Mouse (Mus musculus) MEL (cell line): ENCODE data around the gene Egr4.

ENCODE experiments used
- CHD2 ChIP-seq: IDR thresholded peaks from 2 replicates; pipeline ENCODE4 v1.6.1; 2011; ENCODE audit warnings: low read length, improper control_type of control experiment
- GABPA ChIP-seq: IDR thresholded peaks from 2 replicates; pipeline ENCODE4 v1.6.1; 2012; ENCODE audit warnings: low read depth, mild to moderate bottlenecking, inconsistent platforms, low read length, improper control_type of control experiment, moderate library complexity
- HCFC1 ChIP-seq: IDR thresholded peaks from 2 replicates; pipeline ENCODE4 v1.6.1; 2012; ENCODE audit warnings: low read depth, mild to moderate bottlenecking, inconsistent platforms, low read length, improper control_type of control experiment, moderate library complexity
- MYB ChIP-seq: IDR thresholded peaks from 2 replicates; pipeline ENCODE4 v1.6.1; 2011; ENCODE audit warnings: mild to moderate bottlenecking, low read depth, low read length, improper control_type of control experiment
- POLR2A ChIP-seq, 2 experiments: IDR thresholded peaks; 2 replicates each; pipeline ENCODE4 v1.6.1; 2011 to 2012; ENCODE audit warnings: low read length in 2 of 2, mild to moderate bottlenecking in 2 of 2, control low read depth in 1 of 2, improper control_type of control experiment in 1 of 2, low read depth in 1 of 2, moderate library complexity in 1 of 2; ENCODE audit not compliant: control insufficient read depth in 1 of 2, insufficient read depth in 1 of 2, poor library complexity in 1 of 2
- RCOR1 ChIP-seq: IDR thresholded peaks from 2 replicates; pipeline ENCODE4 v1.6.1; 2012; ENCODE audit warnings: low read depth, mild to moderate bottlenecking, inconsistent platforms, low read length, improper control_type of control experiment
- SMC3 ChIP-seq: IDR thresholded peaks from 2 replicates; pipeline ENCODE4 v1.6.1; 2011; ENCODE audit warnings: low read depth, low read length, improper control_type of control experiment
- TAL1 ChIP-seq: IDR thresholded peaks from 2 replicates; pipeline ENCODE4 v1.6.1; 2012; ENCODE audit warnings: mild to moderate bottlenecking, inconsistent platforms, low read length, moderate library complexity, mixed read lengths
- TBP ChIP-seq: IDR thresholded peaks from 2 replicates; pipeline ENCODE4 v1.8.0; 2011; ENCODE audit warnings: low read depth, low read length, improper control_type of control experiment

DNA sequence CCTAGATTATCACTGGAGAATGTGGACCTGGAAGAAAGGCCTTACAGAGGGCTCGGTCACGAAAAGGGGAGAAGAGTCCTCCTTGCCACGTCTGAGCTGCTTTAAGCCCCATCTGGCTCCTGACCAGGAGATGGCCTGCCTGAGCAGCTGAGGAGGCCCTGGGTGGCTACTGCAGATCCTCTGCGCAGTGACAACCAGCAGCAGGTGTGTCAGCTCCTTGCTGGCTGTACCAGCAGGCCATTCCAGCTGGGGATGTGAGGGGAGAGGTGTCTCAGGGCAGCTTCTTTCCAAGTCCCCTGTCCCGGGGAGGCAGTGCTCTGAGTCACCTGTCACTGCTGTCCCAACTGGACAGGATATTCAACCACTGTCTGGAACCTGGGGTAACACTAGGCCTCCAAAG lies 40.8 kb downstream of the Egr4 start:
- TF ChIP-seq CHD2 (no peak), POLR2A (IDR thresholded peaks at IDR 0.05; ENCODE audit: control insufficient read depth in 1 of 2, insufficient read depth in 1 of 2, low read depth in 1 of 2, low read length in 2 of 2, poor library complexity in 1 of 2) (no peak), GABPA (no peak), HCFC1 (no peak), SMC3 (no peak), RCOR1 (no peak), MYB (no peak), TBP (no peak), TAL1 (no peak)
